Mouse (Mus musculus) gastrocnemius, adult 2 months (tissue): ENCODE data around the gene H2-DMb1. TPM values are rescaled to one million over a fixed set of nuclear protein-coding genes. Genes with fewer than 3 reads are reported as not detected.

ENCODE experiments used
- DNase-seq: peaks from one replicate; pipeline ENCODE4 v3.0.0; 2022
- H3K27ac ChIP-seq: fragments of 200-600 bp; 2 replicates; pipeline ENCODE4 v1.8.1; 2022; ENCODE audit warnings: mild to moderate bottlenecking
- H3K4me3 ChIP-seq: fragments of 200-600 bp; 2 replicates; pipeline ENCODE4 v1.8.1; 2022; ENCODE audit warnings: mild to moderate bottlenecking, moderate library complexity
- CTCF ChIP-seq: fragments of 200-600 bp; IDR thresholded peaks from 2 replicates; pipeline ENCODE4 v1.8.1; 2022; ENCODE audit warnings: antibody characterized with exemption, mild to moderate bottlenecking, moderate library complexity
- intact Hi-C: fragments of 180-260 bp; cut with DNase I; formaldehyde crosslinking; loops from one replicate; pipeline ENCODE4 v1.15.1; 2025
- long read RNA-seq, 2 experiments: library from polyadenylated mRNA; stranded (forward); transcript quantifications; one replicate each; pipeline ENCODE4 v2.0.0; 2021
- total RNA-seq, 2 experiments: library from RNA; stranded (reverse); gene quantifications; 2 replicates each; pipeline ENCODE4 v1.2.3; 2021

Gene H2-DMb1
- under 1 TPM; 0.38 to 0.61 TPM for total RNA-seq
- long read RNA-seq, experiment 1 = 0 reads
- long read RNA-seq, experiment 2, partial matches to known transcripts = 0 of 2 reads
- long read RNA-seq, experiment 2, other reads (novel, unspliced or antisense) = 0 of 2 reads

DNA sequence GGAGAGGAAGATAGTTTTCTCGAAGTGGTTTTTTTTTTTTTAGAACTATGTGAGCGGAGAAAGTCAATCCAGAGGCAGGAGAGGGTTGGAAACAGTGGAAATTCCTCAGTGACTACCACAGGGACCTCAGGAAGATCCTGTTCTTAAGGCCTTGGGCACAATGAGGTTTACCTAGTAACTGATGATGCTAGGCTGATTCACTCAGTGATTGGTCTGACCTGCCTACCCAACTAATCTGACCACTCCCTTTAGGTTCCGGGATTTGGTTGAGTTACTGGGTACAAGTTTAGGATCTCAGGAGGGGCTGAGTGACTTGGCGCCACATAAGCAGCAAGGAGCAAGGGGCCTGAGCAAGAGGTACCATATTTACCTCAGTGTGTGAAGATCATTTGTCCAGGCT lies at the start of gene H2-DMb1:
Gene H2-DMb1 (plus strand): TSS at position 150 of the 400 bp plus-strand sequence.
- H3K27ac ChIP-seq = no peak within 1 kb of the TSS
- DNase-seq = no peak

DNA sequence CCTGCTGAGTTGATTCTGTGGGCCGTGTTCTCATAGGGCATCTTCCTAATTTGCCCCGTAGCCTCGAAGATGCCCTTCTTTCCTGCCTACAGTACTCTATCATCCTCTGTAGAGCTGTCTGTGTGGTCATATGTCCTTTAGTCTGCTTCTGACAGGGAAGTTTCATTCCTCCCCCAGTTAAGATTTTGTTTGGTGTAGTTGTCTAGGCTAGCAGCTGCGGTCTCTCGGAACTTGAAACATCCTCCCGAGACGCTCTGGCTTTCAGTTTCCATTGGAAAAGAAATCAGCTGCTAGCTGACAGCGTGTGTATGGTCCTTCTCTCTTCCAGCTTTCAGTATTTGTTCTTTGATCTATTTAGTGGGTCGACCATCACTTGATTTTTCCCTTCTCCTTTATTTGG lies 48.1 kb upstream of the H2-DMb1 start:
- intact Hi-C loops = loop anchor here (5.0 to 10.0 kb wide), 2 partner anchors 68 to 130 kb away; partner anchors contain the start of genes Col11a2 and H2-Ob
- H3K4me3 ChIP-seq = no peak overlapping the region
- DNase-seq = no peak
- H3K27ac ChIP-seq = no peak overlapping the region
- TF ChIP-seq CTCF = no peak

More for the DNA sequence above, at the start of gene H2-DMb1:
- no peak for TF ChIP-seq CTCF
- H3K4me3 ChIP-seq = peak within 1 kb of the TSS; percentile 17; the same call in 1 of the 2 replicates
- intact Hi-C loops = no loop called here

DNA sequence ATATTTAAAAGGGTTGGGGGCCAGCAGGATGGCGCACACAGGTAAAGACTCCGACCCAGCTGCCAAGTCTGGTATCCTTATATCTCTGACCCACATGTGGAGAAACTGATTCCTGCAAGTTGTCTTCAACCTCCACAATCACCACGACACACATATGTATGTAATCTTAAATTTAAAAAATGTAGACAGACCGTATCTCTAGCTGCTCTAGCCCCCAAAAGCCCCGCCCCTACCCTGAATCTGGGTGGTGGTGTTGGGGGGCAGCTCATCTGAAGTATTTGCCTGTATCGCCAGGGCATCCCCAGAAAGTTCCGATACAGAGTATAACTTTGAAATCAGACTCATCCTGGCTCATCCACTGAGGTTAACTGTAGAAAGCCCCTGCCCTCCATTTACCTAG lies 46.3 kb upstream of the H2-DMb1 start:
- DNase-seq = no peak
- H3K4me3 ChIP-seq = no peak overlapping the region
- intact Hi-C loops = loop anchor here (5.0 to 10.0 kb wide), 2 partner anchors 69 to 128 kb away; partner anchors contain the start of genes Col11a2 and H2-Ob
- TF ChIP-seq CTCF = no peak
- no peak overlapping the region for H3K27ac ChIP-seq

DNA sequence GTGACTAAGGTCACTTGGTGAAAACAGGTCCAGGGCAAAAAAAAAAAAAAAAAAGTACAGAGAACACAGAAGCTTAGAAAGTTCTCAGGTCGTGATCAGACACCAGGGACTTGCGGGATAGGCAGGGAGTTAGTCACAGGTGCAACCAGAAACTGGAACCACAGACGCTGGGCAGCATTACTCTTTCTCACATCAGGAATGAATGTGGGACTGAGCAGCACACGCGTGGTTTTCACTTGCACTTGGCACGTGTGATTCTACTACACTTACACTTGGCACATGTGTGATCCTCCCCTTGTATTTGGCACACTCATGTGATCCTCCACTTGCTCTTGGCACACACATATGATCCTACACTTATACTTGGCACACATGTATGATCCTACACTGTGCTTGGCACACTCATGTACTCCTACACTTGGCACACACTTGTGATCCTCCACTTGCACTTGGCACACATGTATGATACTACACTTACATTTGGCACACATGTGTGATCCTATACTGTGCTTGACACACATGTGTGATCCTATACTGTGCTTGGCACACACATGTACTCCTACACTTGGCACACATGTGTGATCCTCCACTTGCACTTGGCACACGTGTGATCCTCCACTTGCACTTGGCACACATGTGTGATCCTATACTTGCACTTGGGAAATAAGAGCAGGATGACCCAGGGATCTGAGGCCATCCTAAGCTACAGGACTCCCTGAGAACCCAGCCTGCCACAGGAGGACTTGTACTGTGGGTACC lies 45.6 kb upstream of the H2-DMb1 start:
- DNase-seq = no peak
- Histone ChIP-seq H3K4me3 (no peak overlapping the region), H3K27ac (no peak overlapping the region)
- intact Hi-C loops = loop anchor here (5.0 to 10.0 kb wide), 2 partner anchors 70 to 128 kb away; partner anchors contain the start of genes Col11a2 and H2-Ob
- TF ChIP-seq CTCF = no peak

DNA sequence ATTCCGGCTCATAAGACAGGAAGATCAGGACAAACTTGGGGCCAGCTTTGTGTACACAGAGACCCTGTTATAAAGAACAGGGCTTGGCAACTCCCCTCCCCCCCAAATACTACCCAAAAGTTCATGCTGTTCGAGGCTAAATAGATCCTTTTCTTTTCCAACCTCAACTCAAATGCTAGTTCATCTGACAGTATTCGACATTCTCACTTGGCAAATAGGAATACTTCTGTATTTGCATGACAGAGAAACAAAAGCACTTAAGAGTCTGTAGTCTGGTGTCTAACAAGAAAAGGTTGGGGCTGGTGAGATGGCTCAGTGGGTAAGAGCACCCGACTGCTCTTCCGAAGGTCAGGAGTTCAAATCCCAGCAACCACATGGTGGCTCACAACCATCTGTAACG lies 44.4 kb upstream of the H2-DMb1 start:
- TF ChIP-seq CTCF = no peak
- no peak overlapping the region for H3K27ac ChIP-seq
- no peak for DNase-seq
- intact Hi-C loops = loop anchor here (5.0 to 10.0 kb wide), 2 partner anchors 71 to 126 kb away; partner anchors contain the start of genes Col11a2 and H2-Ob
- no peak overlapping the region for H3K4me3 ChIP-seq

DNA sequence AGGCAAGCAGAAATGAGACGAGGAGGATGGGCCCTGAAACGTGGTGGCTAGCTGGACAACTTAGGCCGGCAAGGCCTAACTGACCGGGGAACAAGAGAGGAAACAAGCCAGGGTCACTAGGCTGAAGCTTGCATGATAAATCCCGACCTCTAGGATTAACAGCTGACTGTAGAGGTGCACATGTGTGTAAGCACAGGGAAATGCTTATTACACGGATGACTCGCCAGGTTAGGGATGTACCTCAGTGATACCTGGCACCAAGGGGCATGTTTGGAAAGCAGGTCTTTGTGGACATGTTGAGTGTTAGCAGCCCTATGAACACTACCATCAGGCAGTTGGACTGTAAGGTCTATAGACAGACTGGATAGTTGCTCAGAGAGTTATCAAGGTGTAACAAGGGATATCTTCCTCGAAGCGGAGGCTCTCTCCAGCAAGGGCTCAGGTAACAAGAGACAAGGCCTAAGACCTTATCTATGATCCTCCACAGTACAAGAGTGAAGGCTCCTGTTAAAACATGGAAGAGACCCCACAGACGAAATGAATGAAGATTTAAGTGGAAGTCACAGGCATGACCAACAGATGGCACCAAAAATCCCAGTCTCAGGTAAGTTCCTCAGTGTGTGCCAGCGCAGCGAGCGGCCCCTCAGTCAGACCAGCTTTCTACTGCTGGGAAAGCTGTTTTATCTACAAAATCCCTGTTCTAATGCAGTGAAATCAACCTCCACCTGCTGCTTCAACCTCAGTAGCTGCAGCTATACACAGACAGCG lies 43.6 kb upstream of the H2-DMb1 start:
- 0 out of 2 replicates have a peak overlapping the region, but pooled peaks have one; percentile 5 for H3K27ac ChIP-seq
- no peak overlapping the region for H3K4me3 ChIP-seq
- DNase-seq = no peak
- peak; percentile 38; the same call in 1 of the 2 replicates for TF ChIP-seq CTCF
- intact Hi-C loops = loop anchor here (5.0 to 10.0 kb wide), 2 partner anchors 72 to 126 kb away; partner anchors contain the start of genes Col11a2 and H2-Ob

DNA sequence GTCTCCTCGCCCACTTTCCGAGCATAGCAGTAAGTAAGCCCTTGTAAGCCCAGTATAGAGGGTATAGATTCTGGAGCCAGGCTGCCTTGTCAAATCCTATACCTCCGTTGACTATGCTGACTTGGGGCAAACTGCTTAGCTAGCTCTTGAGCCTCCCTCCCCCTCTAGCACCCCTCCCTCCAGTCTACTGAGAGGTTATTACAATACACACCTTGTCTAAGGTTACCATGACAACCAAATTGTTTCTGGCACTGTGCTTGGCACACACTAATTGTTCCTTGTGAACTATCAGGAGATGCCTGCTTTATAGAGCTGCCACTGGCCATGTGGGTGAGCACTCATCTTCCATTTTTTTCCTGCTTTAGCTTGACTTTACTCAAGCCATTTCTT lies 43.1 kb upstream of the H2-DMb1 start:
- DNase-seq = no peak
- no peak for TF ChIP-seq CTCF
- intact Hi-C loops = loop anchor here (5.0 to 10.0 kb wide), 2 partner anchors 72 to 125 kb away; partner anchors contain the start of genes Col11a2 and H2-Ob
- Histone ChIP-seq H3K27ac (0 out of 2 replicates have a peak overlapping the region, but pooled peaks have one; percentile 5), H3K4me3 (no peak overlapping the region)

DNA sequence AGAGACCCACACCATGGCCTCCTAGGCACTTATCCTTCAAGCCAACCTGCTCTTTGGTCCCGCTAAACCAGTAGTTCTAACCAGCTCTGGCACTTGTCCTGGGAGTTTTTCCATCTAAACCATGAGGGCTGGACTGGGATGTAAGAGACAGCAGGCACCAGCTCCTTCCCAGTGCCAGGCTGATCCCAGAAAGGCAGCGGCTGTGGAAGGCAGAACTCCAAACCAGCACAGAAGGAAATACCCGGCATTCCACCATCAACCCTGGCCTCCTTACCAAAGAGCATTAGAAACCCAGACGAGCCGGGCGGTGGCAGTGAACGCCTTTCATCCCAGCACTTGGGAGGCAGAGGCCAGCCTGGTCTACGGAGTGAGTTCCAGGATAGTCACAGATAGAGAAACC lies 42.6 kb upstream of the H2-DMb1 start:
- no peak for TF ChIP-seq CTCF
- no peak for DNase-seq
- Histone ChIP-seq H3K27ac (peak overlapping the region; percentile 20; the same call in 1 of the 2 replicates), H3K4me3 (no peak overlapping the region)
- intact Hi-C loops = no loop called here

DNA sequence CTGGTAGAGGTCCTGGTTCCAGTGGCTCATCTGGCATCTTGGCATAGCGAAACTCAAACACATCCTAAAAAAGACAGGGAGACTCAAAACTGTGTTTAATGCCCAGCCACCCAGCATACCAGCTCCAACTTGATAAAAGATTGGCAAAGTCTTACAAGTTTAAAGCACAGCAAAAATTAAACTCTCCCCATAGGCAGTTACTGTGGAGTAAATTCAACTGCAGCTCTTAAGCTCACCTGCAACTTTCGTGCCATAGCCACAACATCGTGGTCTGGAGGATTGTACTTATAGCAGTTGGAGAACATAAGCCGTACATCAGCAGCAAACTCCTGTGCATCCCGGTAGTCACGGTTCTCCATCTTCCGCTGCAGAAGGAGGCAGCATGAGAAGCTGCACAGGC lies 38.8 kb upstream of the H2-DMb1 start:
- no peak overlapping the region for H3K4me3 ChIP-seq
- H3K27ac ChIP-seq = no peak overlapping the region
- intact Hi-C loops = no loop called here
- DNase-seq = no peak
- no peak for TF ChIP-seq CTCF

DNA sequence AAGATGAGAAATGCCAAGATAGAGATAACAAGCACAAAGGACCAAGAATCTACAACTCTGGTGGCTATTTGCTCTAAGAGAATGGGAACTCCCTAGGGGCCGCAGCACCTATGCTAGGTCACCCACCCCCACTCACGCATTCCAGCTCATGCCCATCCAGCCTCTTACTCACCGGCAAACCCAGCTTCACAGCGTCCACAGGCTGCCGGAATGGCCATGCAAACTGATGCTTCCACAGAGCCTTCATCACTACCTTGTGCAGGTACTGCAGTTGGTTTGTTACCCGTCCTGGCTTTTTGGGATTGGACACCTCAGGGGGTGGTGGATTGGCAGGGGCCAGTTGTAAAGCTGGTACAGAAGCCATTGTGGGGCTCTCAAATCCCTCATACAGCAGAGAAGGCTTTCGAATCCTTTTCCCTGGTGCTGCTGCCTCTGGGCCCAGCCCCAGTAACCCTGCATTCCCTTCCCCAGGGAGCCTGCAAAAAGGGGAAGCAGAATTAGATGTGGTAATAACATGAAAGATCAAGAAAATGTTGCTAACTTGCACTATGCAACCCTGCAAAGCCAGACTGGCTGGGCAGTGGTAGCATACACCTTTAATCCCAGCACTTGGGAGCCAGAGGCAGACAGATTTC lies 36.0 kb upstream of the H2-DMb1 start:
- intact Hi-C loops = no loop called here
- peak overlapping the region; percentile 81 for H3K4me3 ChIP-seq
- H3K27ac ChIP-seq = peak overlapping the region; percentile 99
- DNase-seq = no peak
- TF ChIP-seq CTCF = no peak

DNA sequence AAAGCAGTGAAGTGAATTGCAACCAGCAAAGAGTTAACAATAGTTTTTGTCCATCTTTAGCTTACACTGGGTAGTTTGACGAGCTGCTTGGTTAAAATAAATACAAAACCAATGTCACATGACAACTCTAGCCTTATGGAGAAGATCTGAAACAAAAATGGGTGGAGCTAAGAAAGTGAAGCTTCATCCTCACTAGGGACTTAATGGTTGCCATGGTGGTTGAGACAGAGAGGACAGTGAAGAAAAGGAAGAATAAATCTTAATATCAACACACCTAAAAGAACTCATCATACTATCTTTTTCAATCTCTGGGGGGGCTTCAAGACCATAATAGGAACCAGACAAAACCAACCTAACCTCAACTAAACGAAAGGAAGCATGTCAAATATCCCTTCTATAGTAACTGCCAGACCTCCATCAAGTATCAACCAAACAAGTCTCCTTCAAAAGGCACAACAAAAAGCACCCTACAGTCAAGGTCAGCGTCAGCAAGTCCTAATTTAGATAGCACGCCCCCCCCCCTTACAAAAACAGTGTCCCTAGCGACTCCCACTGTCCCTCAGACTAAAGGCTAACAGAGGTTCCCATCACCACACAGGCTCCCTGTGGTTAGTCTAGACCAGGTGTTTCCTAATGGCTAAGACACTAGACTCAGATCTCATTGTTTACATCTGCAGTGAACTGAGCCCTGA lies 35.3 kb upstream of the H2-DMb1 start:
- no peak for TF ChIP-seq CTCF
- H3K4me3 ChIP-seq = peak overlapping the region; percentile 81
- H3K27ac ChIP-seq = peak overlapping the region; percentile 99
- intact Hi-C loops = no loop called here
- no peak for DNase-seq
